Mouse (Mus musculus) hindbrain, embryonic 10.5 days (tissue): ENCODE results near the gene Nr4a1. TPM values are rescaled to one million over a fixed set of nuclear protein-coding genes. Genes with fewer than 3 reads are reported as not detected.

Experiments
- DNase-seq: peaks from one replicate; pipeline ENCODE4 v3.0.0-alpha.2; 2017; ENCODE audit warnings: low spot score
- H3K27ac ChIP-seq: fragments of 300-500 bp; sonication (generic); 2 replicates; pipeline ENCODE4 v1.5.1; 2016; ENCODE audit warnings: mild to moderate bottlenecking, moderate library complexity
- H3K27me3 ChIP-seq: fragments of 300-500 bp; sonication (generic); 2 replicates; pipeline ENCODE4 v1.6.1; 2016; ENCODE audit warnings: mild to moderate bottlenecking; ENCODE audit not compliant: poor library complexity, insufficient read depth, severe bottlenecking
- H3K36me3 ChIP-seq: fragments of 300-500 bp; sonication (generic); 2 replicates; pipeline ENCODE4 v1.6.1; 2016; ENCODE audit warnings: mild to moderate bottlenecking, moderate library complexity
- H3K4me1 ChIP-seq: fragments of 300-500 bp; sonication (generic); replicated peaks from 2 replicates; pipeline ENCODE4 v1.6.1; 2016; ENCODE audit warnings: mild to moderate bottlenecking
- H3K4me3 ChIP-seq: fragments of 300-500 bp; sonication (generic); 2 replicates; pipeline ENCODE4 v1.5.1; 2016; ENCODE audit warnings: mild to moderate bottlenecking, moderate library complexity
- H3K9me3 ChIP-seq: fragments of 300-500 bp; sonication (generic); 2 replicates; pipeline ENCODE4 v1.6.1; 2016; ENCODE audit warnings: mild to moderate bottlenecking, moderate library complexity
- WGBS: fragments of 180-500 bp; shearing (Covaris S2); methylation state at CpG from one replicate; pipeline ENCODE4 v1.1.7; 2016; 5-methylcytosine and 5-hydroxymethylcytosine counted together
- polyA plus RNA-seq: library from polyadenylated mRNA; unstranded; fragments of >200 nt; fragmentation: Nextera tagmentation; extraction: Ambion mirVana; gene quantifications from 2 replicates; pipeline ENCODE4 v1.2.1, GENCODE M21; 2016

Nr4a1 gene
- polyA plus RNA-seq, 1 experiment from 2014 or later = 5.1 TPM

- peaks cover 10% of the 10 kb centered on the region for H3K4me1 ChIP-seq
- no peaks in the 10 kb centered on the region for H3K9me3 ChIP-seq
- WGBS = 84% methylated on average over 14 of the region's 14 CpGs
- H3K36me3 ChIP-seq = no peaks in the 10 kb centered on the region
- no peak overlapping the region for H3K27ac ChIP-seq
- no peak overlapping the region for H3K4me3 ChIP-seq
- H3K27me3 ChIP-seq = no peaks in the 10 kb centered on the region
- DNase-seq = no peak
Observed at GRCm38 (mm10) chr15:101299480-101299960, 45.5 kb downstream of the Nr4a1 start.

GRCm38 (mm10) chr15:101300128-101300527, 46.1 kb downstream of the Nr4a1 start:
- no peaks in the 10 kb centered on the region for H3K27me3 ChIP-seq
- 79% methylated on average over 6 of the region's 6 CpGs for WGBS
- H3K4me3 ChIP-seq = no peak overlapping the region
- no peaks in the 10 kb centered on the region for H3K9me3 ChIP-seq
- H3K27ac ChIP-seq = no peak overlapping the region
- no peak for DNase-seq
- H3K36me3 ChIP-seq = no peaks in the 10 kb centered on the region
- H3K4me1 ChIP-seq = peaks cover 10% of the 10 kb centered on the region

GRCm38 (mm10) chr15:101302201-101302600, 48.1 kb downstream of the Nr4a1 start:
- no peak overlapping the region for H3K4me3 ChIP-seq
- no peaks in the 10 kb centered on the region for H3K9me3 ChIP-seq
- H3K4me1 ChIP-seq = peaks cover 10% of the 10 kb centered on the region
- H3K27ac ChIP-seq = no peak overlapping the region
- no peak for DNase-seq
- no peaks in the 10 kb centered on the region for H3K36me3 ChIP-seq
- WGBS = 77% methylated on average over 3 of the region's 3 CpGs
- no peaks in the 10 kb centered on the region for H3K27me3 ChIP-seq

GRCm38 (mm10) chr15:101303830-101304229, 49.8 kb downstream of the Nr4a1 start:
- Histone ChIP-seq H3K4me1 (peaks cover 4% of the 10 kb centered on the region; the same call in 1 of the 2 replicates), H3K4me3 (no peak overlapping the region), H3K27ac (no peak overlapping the region), H3K9me3 (no peaks in the 10 kb centered on the region), H3K36me3 (no peaks in the 10 kb centered on the region), H3K27me3 (no peaks in the 10 kb centered on the region)
- WGBS = 88% methylated on average over 4 of the region's 4 CpGs
- no peak for DNase-seq

- Histone ChIP-seq H3K27me3 (no peaks in the 10 kb centered on the region), H3K27ac (no peak overlapping the region), H3K9me3 (no peaks in the 10 kb centered on the region), H3K4me3 (no peak overlapping the region), H3K36me3 (no peaks in the 10 kb centered on the region), H3K4me1 (peaks cover 11% of the 10 kb centered on the region)
- DNase-seq = no peak
- WGBS = 87% methylated on average over 4 of the region's 4 CpGs
Observed at GRCm38 (mm10) chr15:101306459-101306858, 52.4 kb downstream of the Nr4a1 start.

GRCm38 (mm10) chr15:101308440-101309348, 54.6 kb downstream of the Nr4a1 start:
- Histone ChIP-seq H3K27ac (no peak overlapping the region), H3K36me3 (no peaks in the 10 kb centered on the region), H3K27me3 (no peaks in the 10 kb centered on the region), H3K4me3 (no peak overlapping the region), H3K4me1 (peaks cover 11% of the 10 kb centered on the region), H3K9me3 (no peaks in the 10 kb centered on the region)
- 67% methylated on average over 13 of the region's 13 CpGs for WGBS
- no peak for DNase-seq

GRCm38 (mm10) chr15:101309493-101309892, 55.4 kb downstream of the Nr4a1 start:
- no peak for DNase-seq
- H3K27ac ChIP-seq = no peak overlapping the region
- H3K4me1 ChIP-seq = peaks cover 11% of the 10 kb centered on the region
- no peaks in the 10 kb centered on the region for H3K9me3 ChIP-seq
- 52% methylated on average over 5 of the region's 5 CpGs for WGBS
- no peak overlapping the region for H3K4me3 ChIP-seq
- H3K27me3 ChIP-seq = no peaks in the 10 kb centered on the region
- H3K36me3 ChIP-seq = no peaks in the 10 kb centered on the region

- H3K27ac ChIP-seq = no peak overlapping the region
- H3K4me3 ChIP-seq = no peak overlapping the region
- H3K36me3 ChIP-seq = no peaks in the 10 kb centered on the region
- H3K9me3 ChIP-seq = no peaks in the 10 kb centered on the region
- H3K4me1 ChIP-seq = peaks cover 19% of the 10 kb centered on the region
- DNase-seq = no peak
- no peaks in the 10 kb centered on the region for H3K27me3 ChIP-seq
- 69% methylated on average over 14 of the region's 15 CpGs for WGBS
Observed at GRCm38 (mm10) chr15:101311087-101311770, 57.2 kb downstream of the Nr4a1 start.

GRCm38 (mm10) chr15:101312006-101312405, 57.9 kb downstream of the Nr4a1 start:
- Histone ChIP-seq H3K27ac (no peak overlapping the region), H3K9me3 (no peaks in the 10 kb centered on the region), H3K36me3 (no peaks in the 10 kb centered on the region), H3K4me1 (peaks cover 22% of the 10 kb centered on the region), H3K4me3 (no peak overlapping the region), H3K27me3 (peaks cover 6% of the 10 kb centered on the region; the same call in 1 of the 2 replicates)
- 88% methylated on average over 6 of the region's 6 CpGs for WGBS
- DNase-seq = no peak

- H3K27ac ChIP-seq = no peak overlapping the region
- H3K4me3 ChIP-seq = no peak overlapping the region
- H3K27me3 ChIP-seq = peaks cover 6% of the 10 kb centered on the region; the same call in 1 of the 2 replicates
- WGBS = 87% methylated on average over 4 of the region's 4 CpGs
- peaks cover 19% of the 10 kb centered on the region for H3K4me1 ChIP-seq
- no peak for DNase-seq
- no peaks in the 10 kb centered on the region for H3K36me3 ChIP-seq
- no peaks in the 10 kb centered on the region for H3K9me3 ChIP-seq
Observed at GRCm38 (mm10) chr15:101315378-101315777, 61.3 kb downstream of the Nr4a1 start.

- peak; percentile 88 for DNase-seq
- H3K27ac ChIP-seq = 0 out of 2 replicates have a peak overlapping the region, but pooled peaks have one; percentile 40
- no peaks in the 10 kb centered on the region for H3K36me3 ChIP-seq
- no peak overlapping the region for H3K4me3 ChIP-seq
- H3K4me1 ChIP-seq = peaks cover 19% of the 10 kb centered on the region
- peaks cover 6% of the 10 kb centered on the region; the same call in 1 of the 2 replicates for H3K27me3 ChIP-seq
- no peaks in the 10 kb centered on the region for H3K9me3 ChIP-seq
- WGBS = 6% methylated on average over 11 of the region's 11 CpGs
Observed at GRCm38 (mm10) chr15:101315832-101316231, 61.8 kb downstream of the Nr4a1 start.

- Histone ChIP-seq H3K27me3 (peaks cover 6% of the 10 kb centered on the region; the same call in 1 of the 2 replicates), H3K36me3 (no peaks in the 10 kb centered on the region), H3K9me3 (no peaks in the 10 kb centered on the region), H3K27ac (peak overlapping the region; percentile 40; the same call in 1 of the 2 replicates), H3K4me1 (peaks cover 19% of the 10 kb centered on the region), H3K4me3 (no peak overlapping the region)
- no peak for DNase-seq
- 75% methylated on average over 13 of the region's 13 CpGs for WGBS
Observed at GRCm38 (mm10) chr15:101316279-101316912, 62.3 kb downstream of the Nr4a1 start.
